9 mouse cellular contexts compared by ENCODE assay signal in genomic region chr3:38697871-38698270, GRCm38 (mm10).
DNase-seq lines count a peak whose midpoint lies in the region; ATAC-seq and TF ChIP-seq lines count a peak whose summit lies in the region.
"Had no signal": no experiment of that assay in that cellular context is flagged by ENCODE, and none has a peak within 500 bp of the region (broad histone marks: within the 10 kb centered on the region; RNA-seq: fewer than 3 reads in every experiment).

No protein-coding gene starts in this region.

- H3K4me1 ChIP-seq in intestine, embryonic 14.5 days (replicated peaks; ENCODE audit: control insufficient read depth, insufficient read depth, low read length) = 0 out of 2 replicates have a peak, but pooled peaks cover 3% of the 10 kb centered on the region
- no peaks in the 10 kb centered on the region for H3K4me1 ChIP-seq in intestine, postnatal 0 days (replicated peaks; ENCODE audit: control insufficient read depth, insufficient read depth, low read length)
- H3K4me1 ChIP-seq in embryonic facial prominence, embryonic 11.5 days (ENCODE audit: control insufficient read depth, insufficient read depth, low read length) = no peaks in the 10 kb centered on the region; the same call in 1 of the 2 replicates
- H3K4me1 ChIP-seq in neural tube, embryonic 11.5 days (ENCODE audit: control insufficient read depth, insufficient read depth, low read length) = peaks cover 5% of the 10 kb centered on the region; the same call in 1 of the 2 replicates

- H3K27me3 ChIP-seq in intestine, embryonic 14.5 days (replicated peaks; ENCODE audit: control insufficient read depth, insufficient read depth, low read length) = no peaks in the 10 kb centered on the region
- no peaks in the 10 kb centered on the region for H3K27me3 ChIP-seq in intestine, postnatal 0 days (replicated peaks; ENCODE audit: control insufficient read depth, insufficient read depth, low read length)
- no peaks in the 10 kb centered on the region for H3K27me3 ChIP-seq in embryonic facial prominence, embryonic 11.5 days (ENCODE audit: control insufficient read depth, insufficient read depth, low read length)
- H3K27me3 ChIP-seq in neural tube, embryonic 11.5 days (ENCODE audit: control insufficient read depth, insufficient read depth, low read length) = no peaks in the 10 kb centered on the region
- H3K27me3 ChIP-seq: lung, embryonic 15.5 days had no signal

- no peak for ATAC-seq in intestine, embryonic 14.5 days (replicated peaks; ENCODE audit: low FRiP score, low TSS enrichment, low read depth)
- ATAC-seq in intestine, postnatal 0 days = no peak
- peak; percentile 82 for ATAC-seq in embryonic facial prominence, embryonic 11.5 days (replicated peaks; ENCODE audit: insufficient number of reproducible peaks, low FRiP score, low TSS enrichment, low read depth)
- ATAC-seq in neural tube, embryonic 11.5 days (ENCODE audit: insufficient read depth, low FRiP score, low TSS enrichment) = peak; percentile 94
- ATAC-seq in inflammation-experienced regulatory T-cells, adult 6 months = no peak

- no peaks in the 10 kb centered on the region for H3K36me3 ChIP-seq in intestine, embryonic 14.5 days (ENCODE audit: control insufficient read depth, insufficient read depth, low read length)
- H3K36me3 ChIP-seq in intestine, postnatal 0 days (ENCODE audit: control insufficient read depth, insufficient read depth) = no peaks in the 10 kb centered on the region
- no peaks in the 10 kb centered on the region for H3K36me3 ChIP-seq in embryonic facial prominence, embryonic 11.5 days (replicated peaks; ENCODE audit: control insufficient read depth, insufficient read depth, low read depth, low read length)
- no peaks in the 10 kb centered on the region for H3K36me3 ChIP-seq in neural tube, embryonic 11.5 days (ENCODE audit: control insufficient read depth, insufficient read depth, low read length)
- H3K36me3 ChIP-seq: lung, embryonic 15.5 days had no signal

- H3K27ac ChIP-seq in intestine, embryonic 14.5 days (ENCODE audit: low read depth) = peak overlapping the region; percentile 48
- no peak overlapping the region for H3K27ac ChIP-seq in intestine, postnatal 0 days (ENCODE audit: low read depth, low read length)
- H3K27ac ChIP-seq in embryonic facial prominence, embryonic 11.5 days (replicated peaks; ENCODE audit: low read depth, low read length) = peak overlapping the region; percentile 56
- H3K27ac ChIP-seq in neural tube, embryonic 11.5 days (ENCODE audit: low read depth, low read length) = peak overlapping the region; percentile 90
- H3K27ac ChIP-seq: lung, embryonic 15.5 days had no signal

- no peak overlapping the region for H3K4me2 ChIP-seq in intestine, embryonic 14.5 days (ENCODE audit: low read length)
- no peak overlapping the region for H3K4me2 ChIP-seq in intestine, postnatal 0 days (replicated peaks; ENCODE audit: low read depth)
- no peak overlapping the region for H3K4me2 ChIP-seq in embryonic facial prominence, embryonic 11.5 days (ENCODE audit: low read depth, low read length)
- H3K4me2 ChIP-seq in neural tube, embryonic 11.5 days (ENCODE audit: low read depth) = no peak overlapping the region
- H3K4me2 ChIP-seq: lung, embryonic 15.5 days had no signal

- H3K9me3 ChIP-seq in intestine, embryonic 14.5 days (ENCODE audit: control insufficient read depth, low read length) = no peaks in the 10 kb centered on the region
- H3K9me3 ChIP-seq in intestine, postnatal 0 days (ENCODE audit: control insufficient read depth) = no peaks in the 10 kb centered on the region
- H3K9me3 ChIP-seq in embryonic facial prominence, embryonic 11.5 days (replicated peaks; ENCODE audit: control insufficient read depth, low read length) = no peaks in the 10 kb centered on the region
- H3K9me3 ChIP-seq in neural tube, embryonic 11.5 days (ENCODE audit: control insufficient read depth, low read length) = no peaks in the 10 kb centered on the region
- H3K9me3 ChIP-seq: lung, embryonic 15.5 days had no signal

- WGBS in intestine, embryonic 14.5 days = 38% methylated on average over 8 of the region's 8 CpGs
- 50% methylated on average over 8 of the region's 8 CpGs for WGBS in intestine, postnatal 0 days
- 12% methylated on average over 8 of the region's 8 CpGs for WGBS in embryonic facial prominence, embryonic 11.5 days
- 24% methylated on average over 8 of the region's 8 CpGs for WGBS in neural tube, embryonic 11.5 days

- H3K9ac ChIP-seq in intestine, embryonic 14.5 days (ENCODE audit: low read length) = no peak overlapping the region
- H3K9ac ChIP-seq in intestine, postnatal 0 days (ENCODE audit: low read depth, low read length) = no peak overlapping the region
- H3K9ac ChIP-seq in embryonic facial prominence, embryonic 11.5 days (replicated peaks; ENCODE audit: low read length) = no peak overlapping the region; the same call in 1 of the 2 replicates
- H3K9ac ChIP-seq in neural tube, embryonic 11.5 days (ENCODE audit: low read length) = no peak overlapping the region
- H3K9ac ChIP-seq: lung, embryonic 15.5 days had no signal

- intact Hi-C loops in heart, postnatal 10 days (cut with DNase I) = no loop called here

- no peak overlapping the region for H3K4me3 ChIP-seq in intestine, embryonic 14.5 days (ENCODE audit: low read depth, low read length)
- H3K4me3 ChIP-seq in intestine, postnatal 0 days (ENCODE audit: low read depth, low read length) = no peak overlapping the region
- no peak overlapping the region for H3K4me3 ChIP-seq in embryonic facial prominence, embryonic 11.5 days (ENCODE audit: low read depth, low read length)
- H3K4me3 ChIP-seq in neural tube, embryonic 11.5 days (ENCODE audit: low read depth, low read length) = no peak overlapping the region
- H3K4me3 ChIP-seq: lung, embryonic 15.5 days had no signal

- DNase-seq in intestine, embryonic 14.5 days (ENCODE audit: low spot score) = no peak
- DNase-seq in embryonic facial prominence, embryonic 11.5 days (ENCODE audit: low spot score) = peak; percentile 51
- DNase-seq in heart, postnatal 10 days = peak; percentile 33 to 45
- DNase-seq in neural tube, embryonic 11.5 days (ENCODE audit: low spot score) = peak; percentile 63
- DNase-seq in left cerebral cortex, adult 11 months (ENCODE audit: low spot score) = no peak
- no peak for DNase-seq in right cerebral cortex, postnatal 10 days (ENCODE audit: low spot score in 2 of 2)

- TF ChIP-seq CTCF in intestine, postnatal 0 days (IDR thresholded peaks at IDR 0.05; ENCODE audit: low read depth) = no peak

Comparison
In these comparisons a context has a peak if more than half of its experiments do, and no peak if none do; other contexts are left out.
1. ATAC-seq: peak in embryonic facial prominence, embryonic 11.5 days (single experiment) and neural tube, embryonic 11.5 days (single experiment); none in intestine, embryonic 14.5 days (single experiment), intestine, postnatal 0 days (single experiment) and inflammation-experienced regulatory T-cells, adult 6 months (single experiment).
2. DNase-seq: peak in embryonic facial prominence, embryonic 11.5 days (single experiment), heart, postnatal 10 days (2 of 2) and neural tube, embryonic 11.5 days (single experiment); none in intestine, embryonic 14.5 days (single experiment), left cerebral cortex, adult 11 months (single experiment) and right cerebral cortex, postnatal 10 days (0 of 2).